Mouse (Mus musculus) left cerebral cortex, adult 2 months (tissue): ENCODE data around the gene Fbxl2. TPM values are rescaled to one million over a fixed set of nuclear protein-coding genes. Genes with fewer than 3 reads are reported as not detected.

ENCODE experiments used
- DNase-seq, 2 experiments: peaks; one replicate each; pipeline ENCODE4 v3.0.0; 2021 to 2022; ENCODE audit warnings: low spot score in 2 of 2, mixed read lengths in 1 of 2; ENCODE audit errors: extremely low spot score in 1 of 2
- H3K27ac ChIP-seq: fragments of 200-600 bp; 2 replicates; pipeline ENCODE4 v1.8.1; 2022
- H3K4me3 ChIP-seq: fragments of 200-600 bp; 2 replicates; pipeline ENCODE4 v1.8.1; 2022
- CTCF ChIP-seq: fragments of 200-600 bp; IDR thresholded peaks from 2 replicates; pipeline ENCODE4 v1.8.1; 2022; ENCODE audit warnings: antibody characterized with exemption, mild to moderate bottlenecking, moderate library complexity
- intact Hi-C: fragments of 180-260 bp; cut with DNase I; formaldehyde crosslinking; loops from one replicate; pipeline ENCODE4 v1.15.1; 2025
- total RNA-seq, 2 experiments: library from RNA; stranded (reverse); gene quantifications; 2 replicates each; pipeline ENCODE4 v1.2.3; 2021

The Fbxl2 gene
- total RNA-seq, 2 experiments from 2014 or later: 57.4 to 59.4 TPM

- TF ChIP-seq CTCF: no peak
- no peak for DNase-seq
- Histone ChIP-seq H3K27ac (no peak overlapping the region), H3K4me3 (no peak overlapping the region)
- intact Hi-C loops: no loop called here
These were observed 81.6 kb downstream of the Fbxl2 start for GRCm38 (mm10) chr9:113964415-113964814.

DNA sequence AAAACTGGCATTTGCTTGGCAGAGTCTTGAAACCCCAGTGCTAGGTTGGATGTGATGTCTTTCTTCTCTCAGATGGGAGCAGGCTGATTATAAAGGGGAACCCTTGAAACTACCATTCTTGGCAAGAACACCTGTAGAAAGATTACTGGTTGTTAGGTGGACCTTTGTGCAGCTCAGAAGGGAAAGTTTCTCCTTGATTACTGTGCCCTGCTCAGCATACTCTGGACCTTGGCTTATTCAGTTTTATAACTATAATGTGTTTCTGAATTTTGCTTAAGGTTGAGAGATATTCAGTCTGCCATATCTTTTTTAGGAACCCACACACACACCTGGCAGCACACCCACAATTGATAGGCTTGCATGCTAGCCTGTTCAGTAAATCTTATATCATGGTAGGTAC lies 82.3 kb downstream of the Fbxl2 start:
- no peak for DNase-seq

GRCm38 (mm10) chr9:113957777-113958176 lies 88.2 kb downstream of the Fbxl2 start:
- intact Hi-C loops: no loop called here
- no peak for TF ChIP-seq CTCF
- no peak for DNase-seq

More for the DNA sequence above, 82.3 kb downstream of the Fbxl2 start:
- Histone ChIP-seq H3K27ac (no peak overlapping the region), H3K4me3 (no peak overlapping the region)
- intact Hi-C loops: no loop called here
- TF ChIP-seq CTCF: no peak

DNA sequence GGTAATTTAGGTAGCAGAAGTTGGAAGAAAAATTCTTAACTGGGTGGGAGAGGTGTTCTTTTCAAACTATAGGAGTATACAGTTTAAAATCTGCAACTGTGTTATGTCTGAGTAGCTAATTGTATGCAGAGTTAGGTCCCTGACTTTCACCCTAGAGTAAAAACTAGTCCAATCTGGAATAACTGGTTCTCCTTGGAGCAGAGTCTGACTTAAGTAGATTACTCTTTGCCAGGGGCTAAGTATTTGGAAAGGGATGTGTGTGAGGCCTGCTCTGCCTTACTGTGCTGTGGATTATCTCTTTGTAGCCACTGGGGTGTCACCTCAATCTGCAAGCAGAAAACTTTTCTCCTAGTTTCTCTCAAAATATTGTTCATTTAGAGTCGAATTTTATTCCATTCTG lies 98.8 kb downstream of the Fbxl2 start:
- Histone ChIP-seq H3K4me3 (no peak overlapping the region), H3K27ac (no peak overlapping the region)
- DNase-seq: no peak
- intact Hi-C loops: no loop called here
- TF ChIP-seq CTCF: no peak

More at GRCm38 (mm10) chr9:113957777-113958176, 88.2 kb downstream of the Fbxl2 start:
- Histone ChIP-seq H3K4me3 (no peak overlapping the region), H3K27ac (no peak overlapping the region)

GRCm38 (mm10) chr9:113943372-113943771 lies 102.6 kb downstream of the Fbxl2 start:
- Histone ChIP-seq H3K4me3 (no peak overlapping the region), H3K27ac (no peak overlapping the region)
- DNase-seq: no peak
- intact Hi-C loops: no loop called here
- no peak for TF ChIP-seq CTCF

DNA sequence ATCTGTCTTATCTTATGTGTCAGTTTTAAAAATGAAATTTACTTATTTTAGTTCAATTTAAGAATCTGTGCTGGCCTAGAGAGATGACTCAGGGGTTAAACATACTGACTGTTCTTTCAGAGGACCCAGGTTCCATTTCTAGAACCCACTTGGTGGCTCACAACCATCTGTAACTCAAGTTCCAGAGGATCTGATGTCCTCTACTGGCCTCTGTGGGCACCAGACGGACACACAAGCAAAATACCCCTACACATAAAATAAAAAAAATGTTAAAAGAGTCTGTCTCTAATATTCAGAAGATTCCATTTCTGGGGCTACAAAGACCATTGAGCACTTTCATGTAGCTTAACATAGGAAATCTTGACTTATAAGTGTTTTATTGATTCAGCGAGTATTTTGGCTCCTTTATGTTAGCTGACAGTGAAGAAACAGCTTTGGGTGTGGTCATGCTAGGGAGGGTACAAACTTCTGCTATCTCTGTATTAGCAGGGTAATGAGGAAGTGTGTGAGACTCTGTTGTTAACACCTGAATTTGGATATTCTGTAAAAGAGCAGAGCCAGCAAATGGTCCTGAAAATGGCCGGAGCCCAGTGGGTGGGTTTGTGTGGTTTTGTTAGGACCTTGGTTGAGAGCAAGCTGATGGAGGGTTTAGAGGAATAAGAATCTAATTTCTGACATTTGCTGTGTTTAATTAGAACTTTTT lies 104.7 kb downstream of the Fbxl2 start:
- intact Hi-C loops: no loop called here
- no peak for DNase-seq
- no peak for TF ChIP-seq CTCF
- Histone ChIP-seq H3K27ac (no peak overlapping the region), H3K4me3 (no peak overlapping the region)

- no peak for TF ChIP-seq CTCF
These were observed 106.7 kb downstream of the Fbxl2 start for GRCm38 (mm10) chr9:113939063-113939850.

DNA sequence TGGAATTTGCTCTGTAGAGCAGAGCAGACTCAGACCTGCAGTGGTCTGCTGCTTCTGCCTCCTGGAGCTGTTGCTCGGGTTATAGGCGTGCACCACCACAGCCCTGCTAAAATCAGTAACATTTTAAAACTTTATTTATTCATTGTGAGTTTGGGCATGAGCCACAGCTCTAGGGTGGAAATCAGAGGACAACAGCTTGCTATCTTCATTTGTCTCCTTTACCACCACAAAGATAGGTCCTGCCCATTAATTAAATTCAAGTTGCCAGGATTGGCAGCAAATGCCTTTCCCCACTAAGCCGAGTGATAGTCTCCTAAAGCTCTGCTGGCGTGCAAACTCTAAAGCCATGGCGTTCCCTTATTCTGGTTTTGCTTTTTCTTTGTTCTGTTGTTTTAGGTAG lies 110.4 kb downstream of the Fbxl2 start:
- DNase-seq: no peak
- Histone ChIP-seq H3K27ac (no peak overlapping the region), H3K4me3 (no peak overlapping the region)
- TF ChIP-seq CTCF: no peak
- intact Hi-C loops: no loop called here

More at GRCm38 (mm10) chr9:113939063-113939850, 106.7 kb downstream of the Fbxl2 start:
- no peak overlapping the region for H3K4me3 ChIP-seq
- intact Hi-C loops: no loop called here
- DNase-seq: peak in 1 of 2 experiments; percentile 18
- peak overlapping the region; percentile 30; the same call in 1 of the 2 replicates for H3K27ac ChIP-seq

- intact Hi-C loops: no loop called here
- TF ChIP-seq CTCF: no peak
- H3K27ac ChIP-seq: peak overlapping the region; percentile 61; the same call in 1 of the 2 replicates
- DNase-seq: no peak
- H3K4me3 ChIP-seq: peak overlapping the region; percentile 84
These were observed 113.5 kb downstream of the Fbxl2 start for GRCm38 (mm10) chr9:113932501-113932900.

DNA sequence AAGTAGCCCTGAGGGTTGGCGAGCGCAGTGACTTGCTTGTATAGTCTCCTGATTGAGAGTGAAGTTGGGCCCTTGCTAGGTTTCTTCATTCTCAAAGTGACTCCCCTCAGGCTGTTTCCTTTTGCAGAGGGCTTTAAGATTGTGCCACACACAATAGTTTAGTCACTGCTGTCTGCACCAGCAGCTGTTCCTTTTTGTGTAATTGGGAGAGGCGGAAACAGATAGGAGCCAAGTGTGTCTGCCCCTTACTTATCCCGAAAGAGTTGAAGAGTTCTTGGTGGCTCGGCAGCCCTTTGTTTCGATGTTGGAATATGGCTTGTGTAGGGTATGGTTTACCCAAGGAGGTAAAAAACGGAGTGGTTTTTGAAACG lies 113.9 kb downstream of the Fbxl2 start:
- no peak for DNase-seq
- intact Hi-C loops: no loop called here
- no peak for TF ChIP-seq CTCF
- Histone ChIP-seq H3K27ac (peak overlapping the region; percentile 61; the same call in 1 of the 2 replicates), H3K4me3 (peak overlapping the region; percentile 84)

DNA sequence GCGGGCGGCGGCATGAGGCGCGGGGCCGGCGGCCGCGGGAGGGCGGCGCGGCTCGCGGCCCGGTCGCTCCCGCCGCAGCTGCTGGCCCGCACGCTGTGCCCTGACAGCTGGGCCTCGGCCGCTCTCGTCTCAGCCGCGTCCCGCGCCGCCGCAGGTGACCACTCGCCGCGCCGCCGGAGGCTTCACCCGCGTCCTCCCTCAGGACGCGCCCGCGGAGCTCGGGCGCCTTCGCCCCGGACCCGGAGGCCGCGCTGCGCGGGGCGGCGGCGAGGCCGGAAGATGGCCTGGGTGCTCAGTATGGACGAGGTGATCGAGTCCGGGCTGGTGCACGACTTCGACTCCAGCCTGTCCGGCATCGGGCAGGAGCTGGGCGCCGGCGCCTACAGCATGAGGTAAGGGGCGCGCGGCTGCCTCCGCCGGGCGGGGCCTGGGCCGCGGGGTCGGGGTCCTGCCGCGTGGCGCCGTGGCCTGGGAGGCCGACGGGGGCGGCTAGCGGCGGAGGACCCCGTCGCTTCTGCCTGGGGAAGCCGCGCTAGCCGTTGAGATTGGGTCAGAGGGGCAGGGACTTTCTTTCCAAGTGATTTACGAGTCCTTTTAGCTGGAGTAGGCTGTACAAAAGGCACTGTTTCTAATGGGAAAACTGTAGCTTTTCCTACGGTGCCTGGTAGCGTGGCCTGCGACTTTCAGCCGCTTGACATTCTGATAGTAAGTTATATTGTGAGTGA lies 114.5 kb downstream of the Fbxl2 start:
- intact Hi-C loops: no loop called here

More for the DNA sequence above, 114.5 kb downstream of the Fbxl2 start:
- no peak for TF ChIP-seq CTCF
- Histone ChIP-seq H3K4me3 (peak overlapping the region; percentile 84), H3K27ac (peak overlapping the region; percentile 61)
- peak; percentile 26 to 37 for DNase-seq
